Mouse (Mus musculus): ENCODE results near the gene Cops8. TPM values are rescaled to one million over a fixed set of nuclear protein-coding genes. Genes with fewer than 3 reads are reported as not detected.

Gene Cops8
- total and polyA plus RNA-seq, 2 experiments from 2014 or later = 117 to 170 TPM

DNA sequence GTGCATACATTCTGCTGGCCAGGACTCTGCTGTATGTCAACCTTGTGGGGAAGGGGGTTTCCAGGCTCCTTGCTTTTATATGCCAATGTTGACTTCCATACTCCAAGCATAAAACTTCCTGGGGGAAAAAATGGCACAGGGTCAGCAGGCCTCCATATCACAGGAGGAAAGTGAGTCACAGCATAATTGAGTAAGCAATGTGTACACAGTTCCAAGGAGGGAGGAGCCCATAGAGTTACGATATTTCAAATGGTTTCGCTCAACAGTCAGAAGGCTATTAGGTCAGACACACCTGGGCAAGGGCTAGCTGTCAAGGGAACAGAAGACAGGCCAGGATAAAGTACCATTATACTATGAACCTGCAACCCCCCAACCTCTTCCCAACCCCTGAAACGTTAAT lies 1.7 kb upstream of the Cops8 start:
- Histone ChIP-seq H3K27me3 (ENCODE audit: insufficient read depth, low read length) (no peaks in the 10 kb centered on the region), H3K9ac (replicated peaks; ENCODE audit: low read length) (no peak overlapping the region), H3K36me3 (ENCODE audit: insufficient read depth, low read length) (no peaks in the 10 kb centered on the region; the same call in 1 of the 2 replicates), H3K4me1 (ENCODE audit: insufficient read depth, low read length) (no peaks in the 10 kb centered on the region; the same call in 1 of the 2 replicates), H3K27ac (no peak overlapping the region), H3K4me3 (ENCODE audit: low read length) (no peak overlapping the region), H3K4me2 (ENCODE audit: low read depth, low read length) (no peak overlapping the region), H3K9me3 (ENCODE audit: low read length) (no peaks in the 10 kb centered on the region)
- 74% methylated on average over 3 of the region's 3 CpGs for WGBS
- no peak for ATAC-seq
- no peak for DNase-seq (ENCODE audit: low spot score)
- TF ChIP-seq CTCF (IDR thresholded peaks at IDR 0.05; ENCODE audit: low read depth) = no peak

DNA sequence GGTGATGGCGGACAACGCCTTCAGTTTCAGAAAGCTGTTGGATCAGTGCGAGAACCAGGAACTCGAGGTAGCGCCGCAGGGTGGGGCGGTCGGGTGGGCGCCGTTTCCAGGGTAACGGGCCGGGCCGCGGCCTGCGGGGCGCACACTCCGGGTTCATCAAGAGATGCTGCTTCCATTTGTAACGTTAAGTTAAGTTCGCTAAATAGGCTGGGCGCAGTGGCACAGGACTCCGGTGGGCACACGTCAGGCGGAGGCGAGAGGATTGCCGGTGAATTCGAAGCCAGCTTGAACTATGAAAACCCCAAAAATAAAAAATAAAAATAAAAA lies 743 bp downstream of the Cops8 start:
- no peak for TF ChIP-seq CTCF (IDR thresholded peaks at IDR 0.05; ENCODE audit: low read depth)
- H3K4me1 ChIP-seq (ENCODE audit: insufficient read depth, low read length) = no peaks in the 10 kb centered on the region; the same call in 1 of the 2 replicates
- H3K27ac ChIP-seq = peak overlapping the region; percentile 41
- under 1% methylated on average over 26 of the region's 26 CpGs for WGBS
- H3K27me3 ChIP-seq (ENCODE audit: insufficient read depth, low read length) = no peaks in the 10 kb centered on the region
- peak overlapping the region; percentile 82 for H3K4me2 ChIP-seq (ENCODE audit: low read depth, low read length)
- DNase-seq (ENCODE audit: low spot score) = no peak
- H3K9me3 ChIP-seq (ENCODE audit: low read length) = no peaks in the 10 kb centered on the region
- peak; percentile 75 for ATAC-seq
- peak overlapping the region; percentile 68 for H3K9ac ChIP-seq (replicated peaks; ENCODE audit: low read length)
- peaks cover 23% of the 10 kb centered on the region; the same call in 1 of the 2 replicates for H3K36me3 ChIP-seq (ENCODE audit: insufficient read depth, low read length)
- H3K4me3 ChIP-seq (ENCODE audit: low read length) = peak overlapping the region; percentile 68

DNA sequence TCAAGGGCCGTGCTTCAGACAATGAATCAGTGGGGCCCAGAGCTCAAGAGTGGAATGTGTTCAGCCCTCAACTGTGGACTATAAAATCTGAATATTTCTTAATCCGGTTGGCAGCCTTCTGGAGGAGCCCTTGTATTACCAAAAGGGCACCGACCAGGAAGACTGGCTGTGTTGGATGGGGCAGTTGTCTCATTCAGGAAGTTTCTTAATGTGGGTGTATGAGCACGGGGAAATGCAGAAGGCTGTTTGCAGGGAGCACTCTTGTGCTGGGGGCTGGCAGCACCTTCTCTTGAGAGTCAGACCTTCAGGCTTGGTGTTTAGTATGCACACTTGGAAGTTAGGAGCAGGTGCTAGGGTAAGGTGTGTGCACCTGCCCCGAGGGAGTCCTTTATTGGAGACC lies 6.6 kb downstream of the Cops8 start:
- H3K27ac ChIP-seq = no peak overlapping the region
- H3K36me3 ChIP-seq (ENCODE audit: insufficient read depth, low read length) = peaks cover 70% of the 10 kb centered on the region
- TF ChIP-seq CTCF (IDR thresholded peaks at IDR 0.05; ENCODE audit: low read depth) = no peak
- DNase-seq (ENCODE audit: low spot score) (no peak), ATAC-seq (no peak)
- no peaks in the 10 kb centered on the region for H3K4me1 ChIP-seq (ENCODE audit: insufficient read depth, low read length)
- no peaks in the 10 kb centered on the region for H3K9me3 ChIP-seq (ENCODE audit: low read length)
- no peak overlapping the region for H3K4me3 ChIP-seq (ENCODE audit: low read length)
- 93% methylated on average over 5 of the region's 5 CpGs for WGBS
- no peaks in the 10 kb centered on the region for H3K27me3 ChIP-seq (ENCODE audit: insufficient read depth, low read length)
- no peak overlapping the region for H3K4me2 ChIP-seq (ENCODE audit: low read depth, low read length)
- H3K9ac ChIP-seq (replicated peaks; ENCODE audit: low read length) = no peak overlapping the region

GRCm38 (mm10) chr1:90617258-90617657 lies 14.5 kb downstream of the Cops8 start:
- Histone ChIP-seq H3K9me3 (ENCODE audit: low read length) (no peaks in the 10 kb centered on the region), H3K27ac (no peak overlapping the region), H3K4me1 (ENCODE audit: insufficient read depth, low read length) (no peaks in the 10 kb centered on the region), H3K36me3 (ENCODE audit: insufficient read depth, low read length) (peaks cover 11% of the 10 kb centered on the region), H3K27me3 (ENCODE audit: insufficient read depth, low read length) (no peaks in the 10 kb centered on the region), H3K9ac (replicated peaks; ENCODE audit: low read length) (no peak overlapping the region), H3K4me3 (ENCODE audit: low read length) (no peak overlapping the region), H3K4me2 (ENCODE audit: low read depth, low read length) (no peak overlapping the region)
- TF ChIP-seq CTCF (IDR thresholded peaks at IDR 0.05; ENCODE audit: low read depth) = no peak
- DNase-seq (ENCODE audit: low spot score) (no peak), ATAC-seq (no peak)
- 82% methylated on average over 7 of the region's 7 CpGs for WGBS

DNA sequence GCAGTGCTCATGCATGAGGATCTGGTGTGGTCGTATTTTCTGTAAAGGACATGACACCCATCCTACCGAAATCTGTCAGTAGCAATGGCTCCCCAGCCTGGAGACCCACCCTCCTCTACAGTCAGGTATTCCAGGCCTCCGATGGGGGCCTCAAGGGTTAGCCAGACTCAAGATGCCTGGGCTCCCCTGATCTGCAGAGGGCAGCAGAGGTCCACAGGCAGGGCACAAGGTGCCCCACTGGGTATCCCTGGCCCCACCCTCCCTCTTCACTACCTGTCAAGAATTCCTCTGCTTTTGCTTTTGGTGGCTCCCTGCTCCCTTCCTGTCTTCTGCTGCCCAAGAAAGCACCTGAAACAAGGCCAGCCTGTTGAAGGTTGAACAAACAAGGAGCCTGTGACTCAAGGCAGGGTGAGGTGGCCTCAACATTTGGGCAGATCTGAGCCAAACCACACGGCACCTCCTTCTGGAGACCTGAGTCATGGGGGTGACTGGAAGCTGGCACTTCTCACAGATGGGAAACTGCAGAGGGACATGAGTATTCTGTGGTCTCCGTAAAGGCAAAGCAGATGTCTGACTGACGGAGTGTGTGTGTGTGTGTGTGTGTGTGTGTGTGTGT lies 30.7 kb downstream of the Cops8 start:
- Histone ChIP-seq H3K9ac (replicated peaks; ENCODE audit: low read length) (no peak overlapping the region), H3K27me3 (ENCODE audit: insufficient read depth, low read length) (no peaks in the 10 kb centered on the region), H3K9me3 (ENCODE audit: low read length) (no peaks in the 10 kb centered on the region), H3K4me1 (ENCODE audit: insufficient read depth, low read length) (no peaks in the 10 kb centered on the region), H3K27ac (no peak overlapping the region), H3K36me3 (ENCODE audit: insufficient read depth, low read length) (no peaks in the 10 kb centered on the region), H3K4me2 (ENCODE audit: low read depth, low read length) (no peak overlapping the region), H3K4me3 (ENCODE audit: low read length) (no peak overlapping the region)
- 74% methylated on average over 6 of the region's 6 CpGs for WGBS
- ATAC-seq = no peak
- no peak for DNase-seq (ENCODE audit: low spot score)
- peak; percentile 25 for TF ChIP-seq CTCF (IDR thresholded peaks at IDR 0.05; ENCODE audit: low read depth)

DNA sequence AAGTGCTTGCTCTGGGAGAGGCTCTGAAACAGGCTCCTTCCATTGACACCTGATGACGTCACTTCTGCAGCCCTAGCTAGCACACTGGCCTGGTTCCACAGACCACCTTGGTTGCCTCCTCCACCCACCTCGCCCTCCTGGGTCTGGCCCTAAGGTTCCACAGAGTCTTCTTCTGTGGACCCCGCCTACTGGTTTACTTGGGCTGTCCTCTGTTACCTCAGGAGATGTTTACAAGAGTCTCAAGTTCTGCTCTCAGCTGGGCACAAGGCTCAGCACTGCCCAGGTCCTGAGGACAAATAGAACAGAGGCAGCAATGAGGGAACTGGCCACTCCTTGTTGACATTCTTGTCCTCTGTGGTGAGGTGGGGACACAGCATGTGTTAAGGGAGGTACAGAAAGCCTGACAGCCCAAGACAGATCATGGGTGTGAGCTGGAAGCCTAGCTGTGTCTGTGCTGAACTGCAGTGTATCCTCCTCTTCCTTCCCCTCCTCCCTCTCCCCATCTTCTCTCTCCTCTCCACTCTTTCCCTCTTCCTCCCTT lies 31.5 kb downstream of the Cops8 start:
- Histone ChIP-seq H3K9me3 (ENCODE audit: low read length) (no peaks in the 10 kb centered on the region), H3K36me3 (ENCODE audit: insufficient read depth, low read length) (no peaks in the 10 kb centered on the region), H3K9ac (replicated peaks; ENCODE audit: low read length) (no peak overlapping the region), H3K27ac (no peak overlapping the region), H3K4me1 (ENCODE audit: insufficient read depth, low read length) (no peaks in the 10 kb centered on the region), H3K4me2 (ENCODE audit: low read depth, low read length) (no peak overlapping the region), H3K4me3 (ENCODE audit: low read length) (no peak overlapping the region), H3K27me3 (ENCODE audit: insufficient read depth, low read length) (no peaks in the 10 kb centered on the region)
- no peak for TF ChIP-seq CTCF (IDR thresholded peaks at IDR 0.05; ENCODE audit: low read depth)
- ATAC-seq = no peak
- 76% methylated on average over 3 of the region's 3 CpGs for WGBS
- DNase-seq (ENCODE audit: low spot score) = no peak

DNA sequence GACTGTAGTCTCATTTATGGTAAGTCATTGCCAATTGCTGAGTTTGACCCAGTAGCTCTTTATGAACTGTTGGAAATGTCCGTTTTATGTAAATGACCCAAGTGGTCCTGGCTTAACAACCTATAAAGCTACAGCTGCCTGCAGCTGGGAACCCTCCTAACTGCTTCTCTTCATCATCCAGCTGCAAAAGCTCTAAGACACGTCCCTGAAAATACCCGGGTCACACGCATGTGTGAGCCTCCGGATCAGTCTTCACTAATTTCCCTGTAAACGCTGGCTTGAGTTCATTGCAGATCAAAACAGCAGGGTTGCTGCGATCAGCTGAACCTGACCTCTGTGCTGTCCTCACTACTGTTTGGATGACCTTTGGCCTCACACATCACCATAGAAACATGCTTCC lies 35.6 kb downstream of the Cops8 start:
- 68% methylated on average over 7 of the region's 7 CpGs for WGBS

More for the DNA sequence above, 35.6 kb downstream of the Cops8 start:
- Histone ChIP-seq H3K27me3 (ENCODE audit: insufficient read depth, low read length) (no peaks in the 10 kb centered on the region), H3K9me3 (ENCODE audit: low read length) (no peaks in the 10 kb centered on the region), H3K4me2 (ENCODE audit: low read depth, low read length) (no peak overlapping the region), H3K4me3 (ENCODE audit: low read length) (no peak overlapping the region), H3K36me3 (ENCODE audit: insufficient read depth, low read length) (no peaks in the 10 kb centered on the region), H3K9ac (replicated peaks; ENCODE audit: low read length) (no peak overlapping the region), H3K27ac (no peak overlapping the region), H3K4me1 (ENCODE audit: insufficient read depth, low read length) (no peaks in the 10 kb centered on the region)
- no peak for ATAC-seq
- no peak for DNase-seq (ENCODE audit: low spot score)
- no peak for TF ChIP-seq CTCF (IDR thresholded peaks at IDR 0.05; ENCODE audit: low read depth)

All from hindbrain, postnatal 0 days (tissue).